Mouse (Mus musculus) skeletal muscle tissue, adult 2 months (tissue): Measurements from ENCODE around the gene Rims4.

Source experiments
- DNase-seq: peaks from one replicate; pipeline ENCODE4 v3.0.0-alpha.2; 2012; ENCODE audit warnings: low read depth, low spot score

The Rims4 gene

DNA sequence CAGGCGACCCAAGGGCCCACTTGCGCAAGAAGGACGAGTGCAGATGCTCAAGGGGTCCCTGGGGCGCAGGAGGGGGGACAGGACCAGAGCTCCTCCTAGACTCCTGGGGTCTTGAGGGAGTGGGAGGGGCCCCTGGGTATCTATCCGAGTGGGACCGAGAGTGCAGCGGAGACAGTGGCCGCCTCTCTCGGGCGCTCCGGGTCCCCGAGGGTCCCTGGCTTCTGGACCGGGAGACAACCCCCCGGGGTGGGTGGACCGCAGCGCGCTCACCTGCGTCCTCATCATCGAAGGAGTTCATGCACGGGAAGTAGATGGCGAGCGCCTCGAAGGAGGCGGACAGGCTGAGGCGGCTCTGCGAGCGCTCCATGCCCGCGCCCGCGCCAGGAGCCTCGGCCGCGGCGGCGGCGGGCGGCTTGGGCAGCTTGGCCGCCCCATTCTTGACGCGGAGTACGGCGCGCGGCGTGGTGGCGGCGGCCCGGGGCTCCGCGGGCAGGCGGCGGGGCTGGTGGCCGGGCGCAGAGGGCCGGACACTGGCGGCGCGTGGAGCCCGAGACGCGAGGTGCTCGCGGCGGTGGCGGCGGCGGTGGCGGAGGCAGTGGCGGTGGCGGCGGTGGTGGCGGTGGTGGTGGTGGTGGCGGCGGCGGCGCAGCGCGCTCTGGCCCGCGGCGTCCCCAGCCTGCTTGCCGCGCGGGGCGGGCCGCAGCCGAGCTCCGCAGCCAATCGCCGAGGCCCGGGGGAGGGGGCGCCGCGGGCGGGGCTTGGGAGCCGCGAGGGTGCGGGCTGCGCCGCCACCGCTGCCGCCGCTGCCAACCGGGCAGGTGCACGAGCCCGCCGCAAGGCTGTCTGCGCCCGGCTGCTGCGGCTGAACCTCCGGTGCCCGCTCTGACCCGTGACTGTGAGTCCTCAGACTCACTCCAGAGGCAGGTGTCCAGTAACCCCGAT lies at the start of gene Rims4:
Gene Rims4 (minus strand): TSS at position 367 of the 942 bp plus-strand sequence.
- DNase-seq: peak; percentile 22

DNA sequence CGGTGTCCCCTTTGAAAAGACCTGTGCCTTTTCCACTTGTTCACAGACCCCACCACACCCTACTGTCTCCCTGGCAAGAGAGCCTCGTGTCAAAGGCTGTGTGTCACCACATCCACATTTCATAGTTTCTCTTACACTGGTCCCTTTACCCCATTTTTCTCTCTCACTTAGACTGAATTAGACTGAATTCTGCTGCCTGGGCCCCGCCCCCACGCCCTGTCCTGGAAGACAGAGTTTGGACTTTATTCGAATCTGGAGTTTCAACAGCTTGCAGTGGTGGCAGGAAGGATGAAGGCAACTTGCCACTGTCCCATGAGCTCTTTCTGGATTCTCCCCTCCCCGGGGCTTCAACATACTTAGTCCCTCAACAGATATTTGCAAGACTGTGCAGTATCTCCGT lies 47.2 kb upstream of the Rims4 start:
- no peak for DNase-seq

DNA sequence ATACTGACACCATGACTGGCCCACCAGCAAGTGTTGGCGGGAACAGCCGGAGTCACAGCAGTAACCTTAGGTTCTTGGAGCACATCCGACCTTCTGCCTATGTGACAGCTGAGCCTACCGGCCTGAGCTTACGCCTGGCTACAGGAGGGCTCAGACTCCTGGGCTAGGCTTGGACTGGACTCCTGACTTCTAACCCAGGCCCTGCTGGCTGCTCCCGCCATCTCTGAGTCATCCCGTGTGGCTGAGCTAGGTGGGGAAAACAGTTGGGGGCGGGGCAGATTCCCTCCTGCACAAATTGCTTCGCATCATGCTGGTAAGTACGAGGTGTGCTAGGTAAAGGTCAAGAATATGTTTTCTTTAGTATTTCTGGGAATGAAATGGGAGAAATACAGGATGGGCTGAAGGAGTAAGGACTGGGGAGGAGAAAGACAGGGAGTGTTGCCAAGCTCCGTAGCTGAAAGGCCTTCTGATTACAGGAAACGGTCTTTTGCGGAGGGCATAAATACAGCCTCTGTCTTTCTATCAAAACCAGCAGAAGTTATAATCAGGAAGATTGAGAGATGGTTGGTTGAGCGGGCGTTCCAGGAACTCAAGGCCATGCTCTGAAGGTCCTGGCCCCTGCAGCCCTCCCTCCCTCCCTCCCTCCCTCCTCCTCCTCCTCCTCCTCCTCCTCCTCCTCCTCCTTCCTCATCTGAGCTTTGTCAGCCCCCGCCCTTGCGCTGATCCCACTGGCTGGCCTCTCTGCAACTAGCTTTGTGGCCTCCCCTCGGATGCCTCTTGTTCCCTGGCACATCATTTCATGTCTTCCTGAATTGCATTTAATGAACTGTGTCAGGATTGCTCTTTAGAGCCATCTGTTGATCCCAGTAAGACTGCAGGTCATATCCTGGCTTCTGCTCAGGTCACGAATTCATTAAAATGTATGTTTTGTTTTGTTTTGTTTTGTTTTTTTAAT lies 46.4 kb upstream of the Rims4 start:
- no peak for DNase-seq

DNA sequence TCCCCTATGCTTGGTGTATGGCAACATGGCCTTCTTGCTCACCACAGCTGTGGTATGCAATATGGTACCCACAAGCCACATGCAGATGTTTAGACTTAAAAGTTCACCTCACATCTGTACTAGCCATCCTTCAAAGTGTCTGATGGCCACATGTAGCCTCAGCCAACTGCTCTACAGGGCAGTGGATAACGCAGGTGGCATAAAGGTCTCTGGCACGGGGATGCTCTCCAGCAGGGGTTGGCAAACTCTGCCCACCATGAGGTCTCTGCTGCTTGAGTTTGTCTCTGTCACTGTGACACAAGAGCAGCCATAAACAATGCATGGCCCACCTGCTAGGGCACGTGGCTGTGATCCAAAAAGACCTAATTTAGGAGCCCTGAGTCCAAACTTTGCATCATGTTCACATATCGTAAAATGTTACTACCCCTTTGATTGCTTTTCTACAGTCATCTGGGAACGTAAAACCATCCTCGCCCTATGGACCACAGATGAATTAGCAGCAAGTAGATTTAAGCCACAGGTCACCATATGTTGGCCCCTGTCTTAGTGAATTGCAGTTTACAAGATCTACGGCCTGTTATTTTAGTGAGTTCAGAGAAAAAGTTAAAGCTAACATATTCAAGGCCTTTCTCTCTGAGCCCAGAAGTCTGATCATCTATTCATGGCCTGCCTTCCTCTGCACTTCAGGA lies 35.3 kb upstream of the Rims4 start:
- DNase-seq: no peak

DNA sequence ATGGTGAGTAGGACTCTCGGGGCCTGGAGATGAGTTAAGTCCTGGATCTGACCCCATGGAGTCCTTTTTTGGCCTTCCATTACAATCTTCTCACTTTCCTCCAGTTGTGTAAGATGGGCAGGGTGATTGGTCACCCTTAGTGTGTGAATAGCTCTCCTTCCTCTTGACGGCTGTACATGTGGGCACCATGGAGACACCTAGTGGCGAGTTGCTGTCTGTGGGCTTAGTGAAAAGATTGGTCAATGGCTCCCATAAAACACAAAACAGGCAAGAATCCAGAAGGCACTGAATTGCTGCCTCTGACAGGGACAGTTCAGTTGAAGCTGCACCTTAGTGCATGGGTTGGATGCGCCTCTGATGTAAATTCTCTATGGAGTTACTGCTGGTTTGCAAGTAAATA lies 33.3 kb upstream of the Rims4 start:
- peak; percentile 33 for DNase-seq

DNA sequence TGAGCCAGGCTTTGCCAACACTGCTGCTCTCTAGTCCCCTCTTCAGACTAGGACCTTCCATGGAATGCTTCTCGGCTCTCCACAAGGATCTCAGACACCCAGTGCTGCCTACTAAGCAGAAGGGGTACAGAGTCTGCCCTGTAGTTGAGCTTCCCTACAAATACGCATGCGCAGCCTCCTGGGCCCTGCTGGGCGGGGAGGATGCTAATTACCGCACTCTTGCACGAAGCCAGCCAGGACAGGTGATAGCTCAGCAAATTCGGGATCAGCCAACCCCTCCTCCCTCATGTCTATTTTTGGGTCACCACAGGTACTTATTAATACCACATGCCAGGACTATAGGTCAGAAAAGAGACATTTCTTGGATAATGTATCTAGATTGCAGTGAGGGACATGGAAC lies 29.5 kb upstream of the Rims4 start:
- no peak for DNase-seq

DNA sequence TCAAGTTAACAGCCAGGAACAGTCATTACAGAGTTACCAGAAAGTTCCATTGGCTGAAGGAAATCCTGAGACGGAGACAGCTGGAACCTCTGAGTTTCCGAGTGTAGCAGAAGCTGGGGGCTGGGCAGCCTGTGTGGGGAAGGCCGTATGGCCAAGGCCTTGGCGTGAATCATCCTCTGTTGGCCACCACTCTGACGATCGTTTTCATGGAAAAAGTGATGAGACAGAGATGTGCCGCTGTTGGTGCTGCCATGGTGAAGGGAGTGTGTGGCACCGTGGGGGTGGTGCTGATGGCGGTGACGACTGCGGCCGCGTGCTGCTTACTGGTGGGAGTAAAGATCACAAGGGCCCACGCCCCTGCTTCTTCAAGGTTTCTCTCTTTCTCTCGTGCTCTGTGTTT lies 27.7 kb upstream of the Rims4 start:
- no peak for DNase-seq

DNA sequence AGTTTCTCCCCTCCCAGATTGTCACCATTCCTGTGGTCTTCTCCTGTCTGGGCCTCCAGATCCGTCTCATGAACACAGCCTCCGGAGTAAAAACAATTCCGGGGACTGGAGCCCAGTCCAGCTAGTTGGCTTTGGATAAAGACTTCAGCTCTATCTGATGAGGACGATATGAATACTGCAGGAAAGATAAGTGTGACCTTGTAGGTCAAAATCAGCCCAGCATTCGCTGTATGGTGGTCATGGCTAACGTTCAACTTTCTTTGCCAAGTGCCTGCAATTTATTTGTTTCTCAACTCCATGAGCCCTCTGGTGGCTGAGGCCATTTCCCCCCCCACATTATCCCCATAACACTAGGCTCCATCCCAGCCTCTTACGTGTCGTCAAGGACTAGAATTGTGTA lies 26.0 kb upstream of the Rims4 start:
- DNase-seq: no peak

DNA sequence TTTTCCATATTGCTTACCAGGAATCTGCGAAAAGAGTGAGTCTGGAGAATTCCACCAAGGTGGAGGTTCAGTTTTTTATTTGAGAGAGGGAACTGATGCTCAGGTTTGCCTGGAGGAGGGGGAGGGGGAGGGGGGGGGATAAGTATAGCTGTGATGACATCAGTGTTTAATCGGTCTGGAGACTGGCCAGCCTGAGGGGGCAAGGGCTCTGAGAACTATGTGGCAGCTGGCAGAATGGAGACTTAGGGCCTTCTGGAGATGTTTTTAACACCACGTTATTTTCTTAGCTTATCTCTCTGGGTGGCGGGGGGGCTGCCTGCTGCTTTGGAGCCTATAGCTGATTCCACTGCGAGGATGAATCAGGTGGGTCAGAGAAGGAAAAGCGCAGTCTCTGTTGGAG lies 24.6 kb upstream of the Rims4 start:
- DNase-seq: no peak

DNA sequence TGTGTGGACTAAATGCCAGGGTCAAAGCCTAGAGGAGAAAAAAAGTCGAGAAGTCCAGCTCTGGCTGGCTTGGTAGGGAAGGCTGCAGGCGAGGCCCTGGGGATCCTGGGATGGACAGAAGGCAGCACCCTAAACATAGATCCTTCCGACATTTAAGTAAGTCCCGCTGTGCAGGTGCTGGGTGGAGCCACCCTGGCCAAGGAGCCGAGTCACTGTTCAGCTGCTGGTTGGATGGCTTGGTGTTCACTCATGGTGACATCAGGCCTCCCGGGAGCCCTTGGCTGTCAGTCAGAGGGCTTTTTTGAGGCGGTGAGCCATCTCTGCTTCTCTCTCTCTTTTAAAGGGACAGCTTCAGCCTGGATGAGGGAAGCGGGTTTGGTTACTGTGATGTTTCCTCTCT lies 21.0 kb upstream of the Rims4 start:
- DNase-seq: peak; percentile 79

DNA sequence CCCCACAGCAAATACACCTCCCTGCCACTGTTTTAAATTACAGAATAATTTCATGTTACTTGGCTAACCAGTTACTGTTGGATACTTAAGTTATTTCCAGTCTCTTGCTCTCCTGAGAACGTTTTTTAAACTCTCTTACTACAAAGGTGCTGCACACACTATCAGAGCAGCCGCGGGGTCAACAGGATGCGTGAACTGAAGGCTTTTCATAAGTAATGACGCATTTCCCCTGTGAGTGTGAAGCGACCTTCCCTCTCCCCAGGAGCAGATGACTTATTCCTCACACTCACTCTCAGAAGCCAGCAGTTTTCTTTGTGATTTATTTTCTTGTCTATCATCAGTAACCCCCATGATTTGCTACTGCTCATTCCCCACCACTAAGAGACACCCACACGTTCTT lies 13.7 kb upstream of the Rims4 start:
- DNase-seq: no peak

DNA sequence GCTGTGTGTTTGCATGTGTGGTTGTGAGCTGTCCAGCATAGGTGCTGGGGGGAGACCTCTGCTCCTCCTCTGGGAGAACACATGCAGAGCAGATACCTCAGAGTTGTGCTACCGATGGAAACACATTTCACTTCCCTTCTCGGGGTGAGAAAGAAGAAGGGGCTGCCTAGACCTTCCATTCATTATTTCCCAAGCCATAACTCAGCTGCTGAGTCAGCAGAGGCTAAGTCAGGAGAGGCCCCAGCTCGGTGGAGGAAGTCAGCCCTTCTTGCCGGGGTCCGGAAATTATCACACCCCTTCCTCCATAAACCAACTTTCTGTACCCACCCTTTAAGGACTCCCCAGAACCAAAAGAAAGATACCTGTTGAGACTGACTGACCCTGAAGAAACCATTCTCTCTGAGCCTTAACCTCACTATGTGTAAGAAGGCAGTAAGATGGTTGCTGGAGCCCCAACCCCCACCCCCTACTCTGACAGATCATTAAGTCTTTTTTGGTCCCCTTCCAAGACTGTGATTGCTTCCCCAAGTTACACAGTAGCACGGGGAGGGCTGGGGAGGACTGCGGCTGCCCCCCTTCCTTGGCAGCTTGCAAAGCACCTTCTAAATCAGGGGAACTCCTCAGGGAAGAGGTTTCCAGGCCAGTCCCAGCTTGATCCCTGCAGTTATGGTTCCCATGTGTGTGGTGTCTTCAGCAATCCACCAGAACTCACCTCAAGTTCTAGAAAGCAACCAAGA lies 10.1 kb upstream of the Rims4 start:
- DNase-seq: no peak

DNA sequence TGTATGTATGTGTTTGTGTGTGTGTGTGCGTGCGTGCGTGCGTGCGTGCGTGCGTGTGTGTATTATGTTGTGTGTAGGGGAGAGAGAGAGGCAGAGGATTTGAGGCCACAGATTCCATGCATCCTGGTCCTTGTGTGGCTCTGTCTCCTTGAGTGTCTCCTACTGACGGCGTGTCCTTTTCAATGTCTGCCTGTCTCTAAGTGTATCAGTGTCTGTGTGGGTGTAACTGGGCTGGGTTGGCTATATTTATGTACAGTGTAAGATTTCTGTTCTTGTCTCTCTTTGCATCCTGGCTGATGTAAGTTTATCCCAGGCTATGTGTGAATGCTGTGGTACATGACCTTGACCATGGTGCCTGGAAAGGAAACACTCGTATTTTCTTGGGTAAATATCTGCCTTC lies 6.6 kb upstream of the Rims4 start:
- no peak for DNase-seq

DNA sequence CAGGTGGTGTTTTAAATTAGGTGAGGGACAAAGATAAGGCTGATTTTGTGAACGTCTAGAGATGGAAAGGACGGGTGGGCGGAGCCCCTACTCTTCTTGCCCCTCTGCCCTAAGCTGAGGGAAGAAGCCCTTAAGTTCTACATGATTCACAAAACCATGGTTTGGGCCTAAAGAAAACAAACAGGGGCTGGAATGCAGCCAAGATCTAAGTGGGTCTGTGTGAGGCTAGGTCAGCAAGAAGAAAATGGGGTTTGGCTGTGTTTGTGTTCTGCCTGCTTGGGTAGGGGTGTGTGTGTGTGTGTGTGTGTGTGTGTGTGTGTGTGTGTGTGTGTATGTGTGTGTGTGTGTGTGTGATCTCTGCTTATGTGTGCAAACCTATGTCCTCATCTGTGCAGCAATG lies 6.0 kb upstream of the Rims4 start:
- DNase-seq: no peak

DNA sequence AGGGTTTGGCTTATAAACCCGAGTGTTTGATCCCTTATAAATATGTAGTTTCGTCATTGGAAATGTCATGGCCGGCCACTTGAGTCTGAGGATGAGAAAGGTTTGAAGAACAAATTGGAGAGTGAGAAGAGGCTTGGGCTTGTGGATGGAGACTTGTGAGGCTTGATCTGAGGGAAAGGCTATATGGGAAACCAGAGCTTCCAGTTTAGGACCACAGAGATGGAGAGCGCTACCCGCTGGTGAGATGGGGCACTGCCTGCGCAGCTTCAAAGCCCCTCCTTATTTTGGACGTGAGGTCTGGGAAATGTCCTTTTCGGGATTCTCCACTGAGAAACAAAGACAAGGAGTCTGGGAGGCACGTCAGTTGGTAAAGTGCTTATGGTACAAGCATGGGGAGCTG lies 4.6 kb upstream of the Rims4 start:
- no peak for DNase-seq

DNA sequence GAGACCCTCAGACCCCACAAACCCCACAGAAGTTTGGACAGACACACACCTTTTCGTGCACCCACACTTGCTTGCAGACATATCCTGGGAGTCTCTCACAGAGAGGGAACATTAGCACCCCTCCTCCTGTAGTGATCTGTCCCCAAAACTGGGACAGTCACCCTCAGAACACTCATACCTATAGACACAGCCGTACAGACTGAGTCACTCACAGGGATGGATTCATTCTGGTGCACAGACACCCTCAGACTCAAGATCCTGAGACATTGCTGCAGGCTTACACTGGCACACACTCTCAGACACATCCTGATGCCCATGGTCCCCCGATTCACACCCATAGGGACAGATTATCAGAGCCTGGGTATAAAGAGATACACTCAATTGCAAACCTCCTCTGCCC lies 1.1 kb upstream of the Rims4 start:
- no peak for DNase-seq

DNA sequence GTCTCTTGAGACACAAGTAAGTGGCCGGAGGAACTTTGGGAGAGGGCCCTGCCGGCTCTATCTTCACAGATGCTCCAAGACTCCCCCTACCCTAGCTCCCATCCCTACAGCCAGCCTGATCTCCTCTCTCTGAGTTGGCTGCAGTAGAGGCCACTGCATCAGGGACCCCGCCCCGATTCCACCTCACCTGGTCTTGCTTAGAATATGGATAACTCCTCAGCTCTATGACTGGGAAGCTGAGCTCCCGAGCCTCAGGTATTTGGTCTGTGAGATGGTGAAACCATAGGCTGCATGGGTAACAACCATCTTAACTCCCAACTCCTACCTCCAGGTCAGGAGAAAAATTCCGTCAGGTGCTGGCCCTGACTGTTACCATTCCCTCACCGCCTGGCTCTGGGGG lies 1.8 kb downstream of the Rims4 start:
- no peak for DNase-seq

DNA sequence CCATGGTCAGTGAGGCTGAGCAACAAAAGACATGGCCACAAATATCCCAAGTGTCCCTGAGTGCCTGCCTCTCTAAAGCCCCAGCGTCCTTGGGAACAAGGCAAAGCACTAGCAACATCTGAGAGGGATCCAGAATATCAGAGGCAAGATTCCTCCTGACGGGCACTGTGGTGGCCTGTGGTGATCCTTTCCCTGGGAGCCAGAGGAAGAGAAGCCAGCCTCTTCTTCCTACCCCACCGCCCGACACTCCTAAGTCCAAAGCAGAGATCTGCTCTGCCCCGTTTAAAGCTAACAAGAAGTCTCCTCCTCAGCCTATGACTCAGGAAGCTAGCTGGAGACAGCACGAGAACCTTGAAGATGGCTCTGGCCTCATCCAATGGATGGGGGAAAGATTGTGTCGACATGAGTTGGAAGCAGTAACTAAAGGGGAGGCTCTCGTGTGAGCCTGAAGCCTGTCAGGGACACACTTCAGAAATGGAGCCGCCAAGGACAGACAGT lies 3.1 kb downstream of the Rims4 start:
- no peak for DNase-seq

DNA sequence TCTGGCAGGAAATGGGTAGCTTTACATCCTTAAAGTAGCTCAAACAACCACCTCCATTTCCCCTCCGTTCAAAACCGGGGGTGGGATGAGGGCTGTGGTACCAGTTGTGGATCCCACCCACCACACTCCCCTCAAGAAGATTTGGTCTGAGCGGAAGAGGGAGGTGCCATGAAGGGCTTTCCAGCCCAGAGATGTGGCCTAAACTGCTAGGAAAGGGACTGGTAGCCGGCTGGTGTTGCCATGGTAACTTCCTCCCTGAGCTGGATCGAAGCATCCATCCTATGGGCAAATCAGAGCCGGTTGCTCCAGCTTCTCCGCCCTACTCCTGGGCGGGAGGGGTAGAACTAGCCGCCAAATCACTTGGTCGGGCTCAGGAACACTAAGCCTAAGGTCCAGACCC lies 4.4 kb downstream of the Rims4 start:
- no peak for DNase-seq

DNA sequence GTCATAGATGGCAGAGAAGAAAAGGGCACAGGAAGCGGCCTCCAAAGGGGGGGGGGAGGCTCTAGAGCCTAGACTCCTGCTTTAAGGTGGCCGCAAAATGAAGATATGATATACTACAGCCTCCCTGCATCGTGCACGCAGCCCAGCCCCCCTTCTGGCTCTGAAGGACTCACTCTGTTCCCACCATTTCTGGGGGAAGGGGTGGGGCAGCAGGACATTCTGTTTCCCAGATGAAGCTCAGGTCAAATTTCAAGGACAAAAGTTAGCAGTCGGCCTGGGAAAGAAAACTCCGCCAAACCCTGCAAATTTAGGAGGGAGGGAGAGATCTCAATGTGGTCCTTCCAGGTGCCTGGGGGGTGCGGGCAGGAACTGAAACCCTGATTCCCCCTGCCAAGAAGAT lies 4.8 kb downstream of the Rims4 start:
- no peak for DNase-seq

DNA sequence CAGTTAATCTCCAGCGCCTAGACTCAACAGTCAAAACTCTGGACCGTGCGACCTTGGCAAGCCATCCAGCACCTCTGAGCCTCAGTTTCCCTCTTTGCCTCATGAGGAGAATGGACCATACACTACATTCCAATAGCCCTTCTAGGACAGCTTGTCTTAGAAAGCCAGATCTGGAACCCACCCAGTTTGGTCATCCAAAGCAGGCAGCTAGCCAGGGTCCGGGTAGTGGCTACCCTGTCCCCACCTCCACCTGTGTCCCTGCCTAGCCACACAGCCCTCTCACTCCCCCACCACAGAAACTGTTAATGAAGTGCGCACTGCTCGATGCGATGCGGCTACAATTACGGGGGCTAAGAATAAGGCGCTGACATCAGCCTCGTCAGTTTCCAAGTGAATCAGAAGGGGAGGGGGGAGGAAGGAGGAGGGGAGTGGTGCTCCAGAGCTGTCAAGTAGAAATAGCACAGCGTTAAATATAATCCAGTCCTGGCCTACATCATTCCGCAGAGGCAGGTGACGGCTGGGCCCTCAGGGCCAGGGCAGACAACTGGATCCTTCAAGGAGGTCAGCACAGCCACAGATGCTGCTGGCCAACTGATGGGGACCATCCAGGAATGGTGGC lies 6.5 kb downstream of the Rims4 start:
- peak; percentile 73 for DNase-seq
